Mouse (Mus musculus) cortical plate, adult 2 months (tissue): ENCODE results near the gene Gm16434.
"Not testable (repeated sequence)": the region's sequence is repeated elsewhere in the genome, so short reads cannot be mapped to it uniquely, and the experiment has no call there.

Experiments used
- CTCF ChIP-seq: fragments of 200-500 bp; IDR thresholded peaks from 2 replicates; pipeline ENCODE4 v1.5.1; 2011; ENCODE audit warnings: mild to moderate bottlenecking, control low read depth, low read length; ENCODE audit not compliant: insufficient read depth; ENCODE audit errors: extremely low read depth
- POLR2A ChIP-seq: fragments of 200-500 bp; IDR thresholded peaks from 2 replicates; pipeline ENCODE4 v1.6.1; 2011; ENCODE audit warnings: mild to moderate bottlenecking, low read length, control low read depth; ENCODE audit not compliant: insufficient read depth; ENCODE audit errors: extremely low read depth

DNA sequence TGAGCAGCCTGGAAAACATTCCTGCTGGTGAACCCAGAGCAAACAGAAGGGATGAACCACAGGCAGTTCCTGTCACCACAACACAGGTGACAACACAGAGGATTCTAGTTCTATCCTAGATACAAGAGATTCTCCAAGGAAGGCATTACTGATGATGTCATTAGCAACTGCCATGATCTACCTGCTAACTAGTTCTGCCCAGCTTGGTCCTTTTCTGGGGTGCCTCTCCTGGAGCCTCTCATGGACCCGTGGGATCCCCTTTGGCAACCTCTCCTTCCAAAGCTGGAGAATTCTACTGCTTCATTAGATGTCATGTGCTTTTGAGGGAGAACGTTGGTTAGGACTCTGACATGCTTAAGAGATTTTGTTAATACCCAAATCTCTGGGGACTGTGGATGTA, at the start of gene Gm16434:
- TF ChIP-seq POLR2A, CTCF: not testable (repeated sequence)
